Mouse (Mus musculus) ZHBTc4 (cell line): ENCODE data around the gene Abcf1.
A peak's percentile ranks its signal among the peaks of the same experiment; 100 is the strongest.
"Not testable (repeated sequence)": the region's sequence is repeated elsewhere in the genome, so short reads cannot be mapped to it uniquely, and the experiment has no call there.

ENCODE experiments used
- DNase-seq: peaks from one replicate; pipeline ENCODE4 v3.0.0-alpha.2; 2011; ENCODE audit warnings: low read depth, low spot score

Abcf1 gene

GRCm38 (mm10) chr17:35979401-35980362, 10.1 kb upstream of the Abcf1 start, which contains the start of the genes Gnl1 and Prr3:
Gene Gnl1, plus strand, starts transcription at chr17:35979851.
Gene Prr3, minus strand, starts transcription at chr17:35980236.
- DNase-seq = peak; percentile 97

- peak; percentile 87 for DNase-seq
Observed at GRCm38 (mm10) chr17:35978811-35979400, 9.3 kb upstream of the Abcf1 start.

- DNase-seq = no peak
Observed at GRCm38 (mm10) chr17:35972131-35972530, 2.6 kb upstream of the Abcf1 start.

DNA sequence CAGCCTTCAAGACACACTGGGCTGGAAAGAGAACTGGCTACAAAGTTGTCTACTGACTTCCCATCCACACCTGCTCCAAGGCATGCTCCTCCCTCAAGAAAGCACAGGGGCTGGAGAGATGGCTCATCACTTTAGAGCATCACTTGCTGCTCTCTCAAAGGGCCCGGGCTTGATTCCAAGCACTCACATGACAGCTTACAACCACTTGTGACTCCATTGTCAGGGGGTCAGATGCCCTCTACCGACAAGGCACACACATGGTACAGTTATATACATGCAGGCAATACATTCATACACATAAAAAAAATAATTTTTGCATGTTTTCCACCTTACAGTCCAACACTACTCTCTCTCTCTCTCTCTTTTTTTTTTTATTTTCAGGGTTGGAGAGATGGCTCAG, 1.9 kb downstream of the Abcf1 start:
- no peak for DNase-seq

DNA sequence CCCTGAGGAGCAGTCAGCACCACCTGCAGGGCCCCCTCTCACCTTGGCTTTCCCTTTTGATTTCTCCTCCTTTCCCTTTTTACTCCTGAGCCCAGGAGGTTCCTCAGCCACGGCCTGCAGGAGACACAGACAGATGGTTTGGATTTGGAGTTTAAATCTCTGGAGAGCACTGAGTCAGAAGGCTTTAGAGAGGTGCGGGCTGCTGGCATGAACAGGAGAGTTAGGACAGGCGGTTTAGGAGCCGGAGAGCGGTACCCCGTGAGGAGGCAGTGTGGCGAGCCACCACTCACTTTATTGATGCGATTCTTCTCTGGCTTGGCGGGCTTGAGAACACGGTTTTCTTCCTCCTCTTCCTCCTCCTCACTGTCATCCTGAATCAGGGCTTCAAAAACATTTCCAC, 6.3 kb downstream of the Abcf1 start:
- DNase-seq = no peak

GRCm38 (mm10) chr17:35958533-35959223, 10.9 kb downstream of the Abcf1 start:
- no peak for DNase-seq

- DNase-seq = no peak
Observed at GRCm38 (mm10) chr17:35954665-35955064, 14.9 kb downstream of the Abcf1 start.

DNA sequence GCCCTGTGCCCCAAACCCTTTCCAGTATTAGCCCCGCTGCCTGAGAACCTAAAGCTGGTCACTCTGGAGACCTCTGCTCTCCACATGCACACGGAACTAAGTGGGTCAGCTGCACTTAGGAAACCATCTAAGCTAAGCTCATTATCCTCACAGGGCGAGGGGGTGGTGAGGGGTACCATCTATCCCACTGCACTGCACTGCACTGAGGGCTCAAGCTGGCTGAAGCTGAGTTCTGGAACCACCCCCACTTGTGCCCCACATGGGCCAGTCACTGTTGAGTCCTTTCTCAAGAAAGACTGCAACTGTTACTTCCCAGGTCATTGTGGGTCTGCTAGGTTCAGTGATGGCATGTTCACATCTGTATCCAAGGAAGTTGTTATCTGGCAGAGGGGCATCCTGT, 17.0 kb downstream of the Abcf1 start:
- DNase-seq = not testable (repeated sequence)

DNA sequence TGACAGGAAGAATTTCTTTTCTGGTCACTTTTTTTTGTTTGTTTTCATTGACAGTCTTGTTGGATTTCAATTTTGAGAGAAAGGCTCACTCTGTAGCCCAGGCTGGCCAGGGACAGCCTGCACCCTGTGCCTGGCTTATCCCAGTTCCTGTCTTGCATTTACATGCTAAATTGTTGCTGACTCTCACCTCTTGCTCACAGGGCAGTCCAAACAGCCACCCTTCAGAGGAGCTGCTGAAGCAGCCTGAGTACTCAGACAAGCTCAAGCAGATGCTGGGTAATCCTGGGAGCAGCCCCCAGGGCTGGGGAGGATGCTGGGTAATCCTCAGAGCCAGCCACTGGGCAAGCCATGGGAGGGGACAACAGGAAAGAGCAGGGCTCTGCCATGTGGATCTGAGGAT, 18.6 kb downstream of the Abcf1 start:
- not testable (repeated sequence) for DNase-seq

- DNase-seq = peak; percentile 88
Observed at GRCm38 (mm10) chr17:35939941-35940340, 29.6 kb downstream of the Abcf1 start.

GRCm38 (mm10) chr17:35939108-35939507, 30.5 kb downstream of the Abcf1 start:
- DNase-seq = peak; percentile 85

DNA sequence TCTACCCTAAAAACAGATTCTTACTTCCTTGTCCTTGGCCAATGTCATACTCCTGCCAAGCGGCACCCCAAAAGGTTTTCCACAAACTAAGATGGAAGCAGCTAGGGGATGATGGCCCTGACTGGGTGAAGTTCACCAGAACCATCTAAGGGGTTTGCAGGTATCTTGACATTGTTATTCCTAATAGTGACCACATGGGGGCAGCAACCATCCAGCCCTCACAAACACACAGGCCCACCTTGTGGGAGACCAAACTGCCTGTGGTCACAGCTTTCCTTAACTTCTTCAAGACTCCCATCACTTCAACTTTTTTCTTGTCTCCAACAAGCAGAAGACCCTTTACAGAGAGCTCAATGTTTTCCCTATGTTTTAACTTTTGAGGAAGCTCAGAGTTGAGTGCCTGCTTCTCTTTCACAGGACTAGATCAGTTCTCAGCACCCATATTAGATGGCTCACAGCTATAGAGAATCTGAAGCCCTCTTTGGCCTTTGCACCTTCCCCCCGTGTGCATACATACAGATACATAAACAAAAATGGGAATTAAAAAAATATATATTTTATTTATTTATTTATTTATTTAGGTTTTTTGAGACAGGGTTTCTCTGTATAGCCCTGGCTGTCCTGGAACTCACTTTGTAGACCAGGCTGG, 31.7 kb downstream of the Abcf1 start:
- DNase-seq = peak; percentile 89

DNA sequence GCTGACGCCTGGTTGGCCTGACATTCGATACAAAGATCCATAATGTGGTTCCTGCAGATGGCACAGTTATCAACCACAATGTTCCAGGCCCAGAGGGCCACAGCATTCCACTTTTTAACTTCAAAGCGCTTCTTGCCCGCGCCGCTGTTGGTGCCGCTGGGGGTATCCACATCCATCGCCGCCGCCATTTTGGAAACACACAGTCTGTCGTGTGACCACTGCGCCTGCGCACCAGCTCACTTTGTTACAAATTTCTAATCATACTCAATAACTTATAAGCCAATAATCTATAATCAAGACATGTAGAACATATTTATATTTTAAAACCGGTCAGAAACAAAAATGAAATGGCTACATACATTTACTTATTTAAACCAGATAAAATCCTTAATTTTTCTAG, 33.8 kb downstream of the Abcf1 start:
- peak; percentile 66 for DNase-seq

DNA sequence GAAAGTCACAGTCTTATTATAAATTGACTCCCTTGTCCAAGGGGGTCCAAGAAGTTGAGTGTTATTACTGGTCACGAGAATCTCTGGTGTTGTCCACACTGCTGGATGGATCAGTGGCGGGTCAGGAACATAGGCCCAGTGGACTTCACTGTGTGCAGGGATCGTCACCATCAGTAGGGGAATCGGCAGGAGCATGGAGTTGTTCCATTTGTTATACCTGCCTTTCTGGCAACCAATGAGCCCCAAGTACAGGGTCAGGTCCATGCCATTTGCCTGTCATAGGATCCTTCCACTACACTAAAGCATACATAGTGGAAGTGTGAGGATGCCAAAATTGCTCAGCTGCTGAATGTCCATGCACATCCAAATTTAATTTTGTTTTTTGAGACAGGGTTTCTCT, 37.0 kb downstream of the Abcf1 start:
- DNase-seq = no peak

GRCm38 (mm10) chr17:35930627-35931026, 38.9 kb downstream of the Abcf1 start:
- DNase-seq = no peak

DNA sequence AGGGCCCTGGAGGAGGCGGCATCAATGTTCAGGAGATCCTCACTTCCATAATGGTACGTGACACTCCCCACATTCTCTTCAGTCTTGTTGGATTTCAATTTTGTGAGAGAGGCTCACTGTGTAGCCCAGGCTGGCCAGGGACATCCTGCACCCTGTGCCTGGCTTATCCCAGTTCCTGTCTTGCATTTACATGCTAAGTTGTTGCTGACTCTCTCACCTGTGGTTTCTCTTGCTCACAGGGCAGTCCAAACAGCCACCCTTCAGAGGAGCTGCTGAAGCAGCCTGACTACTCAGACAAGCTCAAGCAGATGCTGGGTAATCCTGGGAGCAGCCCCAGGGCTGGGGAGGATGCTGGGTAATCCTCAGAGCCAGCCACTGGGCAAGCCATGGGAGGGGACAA, 40.0 kb downstream of the Abcf1 start:
- DNase-seq = no peak

GRCm38 (mm10) chr17:35927471-35927870, 42.1 kb downstream of the Abcf1 start:
- DNase-seq = no peak

DNA sequence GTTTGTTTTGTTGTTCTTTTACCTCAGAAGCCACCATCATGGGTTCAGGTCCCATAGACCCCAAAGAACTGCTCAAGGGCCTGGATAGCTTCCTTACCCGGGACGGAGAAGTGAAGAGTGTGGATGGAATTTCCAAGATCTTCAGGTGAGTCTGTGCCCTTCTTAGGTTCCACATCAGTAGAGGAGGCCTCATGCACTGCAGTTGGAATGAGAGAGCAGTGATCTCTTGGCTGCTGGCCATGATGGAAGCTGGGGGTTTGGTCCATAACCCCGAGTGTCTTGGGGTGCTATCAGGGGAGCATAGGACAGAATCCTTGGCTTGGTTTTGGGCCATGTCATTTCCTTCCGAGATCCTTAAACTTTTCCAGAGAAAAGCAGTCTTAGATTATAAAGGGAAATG, 46.3 kb downstream of the Abcf1 start:
- no peak for DNase-seq

- DNase-seq = no peak
Observed at GRCm38 (mm10) chr17:35922566-35922965, 47.0 kb downstream of the Abcf1 start.

GRCm38 (mm10) chr17:35921710-35922109, 47.9 kb downstream of the Abcf1 start:
- no peak for DNase-seq

DNA sequence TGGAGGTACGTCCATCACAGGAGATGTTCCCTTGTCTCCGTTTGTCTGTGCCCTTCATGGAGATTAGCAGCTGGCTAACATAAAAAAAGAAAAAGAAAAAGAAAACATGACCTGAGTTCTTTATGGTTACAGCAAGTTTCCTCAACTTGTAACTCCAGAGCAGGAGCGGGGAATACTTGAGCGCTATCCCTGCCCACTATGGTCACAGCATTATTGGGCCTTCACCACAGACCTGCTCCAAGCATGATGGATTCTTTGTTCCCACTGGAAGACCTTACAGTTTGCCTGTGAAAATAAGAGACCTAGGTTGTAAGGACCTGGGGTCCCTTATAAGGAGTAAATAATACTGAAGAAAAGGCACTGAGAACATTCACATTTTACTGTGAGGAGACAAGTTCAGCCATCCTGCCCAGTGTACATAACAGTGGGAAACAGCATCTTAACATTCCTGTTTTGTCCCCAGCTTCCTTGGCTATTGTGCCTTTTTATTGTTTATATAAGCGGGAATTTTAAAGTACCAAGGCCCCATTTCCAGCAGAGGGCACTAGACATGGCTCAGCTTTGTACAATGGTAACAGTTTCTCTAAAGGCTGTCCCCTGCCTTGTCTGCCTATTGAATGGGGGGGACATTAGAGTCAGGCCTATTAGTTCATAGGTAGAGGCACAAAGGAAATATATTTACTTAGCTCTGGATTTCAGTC, 48.5 kb downstream of the Abcf1 start:
- peak; percentile 78 for DNase-seq
